Mouse (Mus musculus) urinary bladder, adult 2 months (tissue): ENCODE measurements at regions not wholly inside any gene's neighbourhood (a gene's known extent, or its start where the extent isn't known, plus 50 kb on each side); places are given as distances from the start of the nearest gene placed in this dataset.

Experiments
- DNase-seq: peaks from one replicate; pipeline ENCODE4 v3.0.0; 2022; ENCODE audit warnings: low spot score

- no peak for DNase-seq
Measured at GRCm38 (mm10) chr3:21381072-21381471, 695.4 kb upstream of the Tbl1xr1 start.

- DNase-seq: no peak
Measured at GRCm38 (mm10) chr3:21403551-21403950, 672.9 kb upstream of the Tbl1xr1 start.

GRCm38 (mm10) chr3:21404058-21404457 lies 672.4 kb upstream of the Tbl1xr1 start:
- no peak for DNase-seq

- DNase-seq: no peak
Measured at GRCm38 (mm10) chr3:21407077-21407476, 669.4 kb upstream of the Tbl1xr1 start.

GRCm38 (mm10) chr3:21412010-21412409 lies 664.4 kb upstream of the Tbl1xr1 start:
- DNase-seq: no peak

GRCm38 (mm10) chr3:21423139-21423538 lies 653.3 kb upstream of the Tbl1xr1 start:
- DNase-seq: no peak

- DNase-seq: no peak
Measured at GRCm38 (mm10) chr3:21426538-21426937, 649.9 kb upstream of the Tbl1xr1 start.

- no peak for DNase-seq
Measured at GRCm38 (mm10) chr3:21427408-21428031, 648.9 kb upstream of the Tbl1xr1 start.

- no peak for DNase-seq
Measured at GRCm38 (mm10) chr3:21428120-21428519, 648.3 kb upstream of the Tbl1xr1 start.

- no peak for DNase-seq
Measured at GRCm38 (mm10) chr3:21464245-21464644, 612.2 kb upstream of the Tbl1xr1 start.

- no peak for DNase-seq
Measured at GRCm38 (mm10) chr3:21466113-21466645, 610.3 kb upstream of the Tbl1xr1 start.

GRCm38 (mm10) chr3:21477366-21477765 lies 599.1 kb upstream of the Tbl1xr1 start:
- no peak for DNase-seq

- DNase-seq: no peak
Measured at GRCm38 (mm10) chr3:21479021-21479795, 597.2 kb upstream of the Tbl1xr1 start.

- no peak for DNase-seq
Measured at GRCm38 (mm10) chr3:21479846-21480245, 596.6 kb upstream of the Tbl1xr1 start.

- no peak for DNase-seq
Measured at GRCm38 (mm10) chr3:21484052-21484451, 592.4 kb upstream of the Tbl1xr1 start.

GRCm38 (mm10) chr3:21485454-21485853 lies 591.0 kb upstream of the Tbl1xr1 start:
- no peak for DNase-seq

- DNase-seq: no peak
Measured at GRCm38 (mm10) chr3:21489547-21489946, 586.9 kb upstream of the Tbl1xr1 start.

GRCm38 (mm10) chr3:21492413-21492812 lies 584.0 kb upstream of the Tbl1xr1 start:
- DNase-seq: no peak

GRCm38 (mm10) chr3:21493384-21493783 lies 583.1 kb upstream of the Tbl1xr1 start:
- DNase-seq: no peak

GRCm38 (mm10) chr3:21494904-21495303 lies 581.5 kb upstream of the Tbl1xr1 start:
- DNase-seq: no peak

GRCm38 (mm10) chr3:21495651-21496050 lies 580.8 kb upstream of the Tbl1xr1 start:
- no peak for DNase-seq

- DNase-seq: no peak
Measured at GRCm38 (mm10) chr3:21496166-21496565, 580.3 kb upstream of the Tbl1xr1 start.

GRCm38 (mm10) chr3:21497011-21497410 lies 579.4 kb upstream of the Tbl1xr1 start:
- no peak for DNase-seq
